Mouse (Mus musculus): ENCODE data around the gene Slc25a38. TPM values are rescaled to one million over a fixed set of nuclear protein-coding genes. Genes with fewer than 3 reads are reported as not detected.

The Slc25a38 gene
- polyA plus RNA-seq, 2 experiments: 26.0 to 31.9 TPM

DNA sequence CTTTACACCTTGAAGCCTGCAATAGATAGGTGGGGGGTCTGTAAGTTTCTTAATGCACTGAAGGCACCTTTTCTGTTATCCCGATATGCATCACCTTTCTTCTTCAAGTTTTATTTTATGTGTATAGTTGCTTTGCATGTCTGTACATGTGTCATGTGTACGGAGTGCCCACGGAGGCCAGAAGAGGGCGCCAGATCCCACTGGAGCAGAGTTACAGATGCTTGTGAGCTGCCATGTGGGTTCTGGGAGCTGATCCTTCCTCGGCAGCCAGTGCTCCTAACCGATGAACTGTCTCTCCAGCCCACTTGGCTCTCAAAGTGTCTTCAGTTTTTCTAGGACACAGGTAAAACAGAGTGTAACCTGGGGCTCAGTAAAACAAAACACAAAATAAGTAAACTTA is 28.9 kb upstream of the Slc25a38 start:
- H3K4me1 ChIP-seq (ENCODE audit: control insufficient read depth, insufficient read depth, low read length): no peaks in the 10 kb centered on the region
- H3K9ac ChIP-seq (ENCODE audit: low read depth, low read length, severe bottlenecking): no peak overlapping the region
- ATAC-seq (ENCODE audit: low FRiP score, low read depth) (no peak), DNase-seq (ENCODE audit: low spot score) (no peak)
- H3K4me3 ChIP-seq (replicated peaks; ENCODE audit: low read length): no peak overlapping the region
- no peaks in the 10 kb centered on the region for H3K36me3 ChIP-seq (ENCODE audit: control insufficient read depth, insufficient read depth, low read length)
- no peaks in the 10 kb centered on the region for H3K9me3 ChIP-seq (ENCODE audit: control insufficient read depth, low read length)
- H3K4me2 ChIP-seq (replicated peaks; ENCODE audit: low read depth, low read length, severe bottlenecking): no peak overlapping the region
- no peak overlapping the region for H3K27ac ChIP-seq (replicated peaks; ENCODE audit: low read depth, low read length)
- 72% methylated on average over 6 of the region's 6 CpGs for WGBS
- H3K27me3 ChIP-seq (ENCODE audit: control insufficient read depth, insufficient read depth, low read length): no peaks in the 10 kb centered on the region
- TF ChIP-seq POLR2A (IDR thresholded peaks at IDR 0.05; ENCODE audit: borderline replicate concordance, extremely low read depth, insufficient read depth, insufficient read length): no peak

DNA sequence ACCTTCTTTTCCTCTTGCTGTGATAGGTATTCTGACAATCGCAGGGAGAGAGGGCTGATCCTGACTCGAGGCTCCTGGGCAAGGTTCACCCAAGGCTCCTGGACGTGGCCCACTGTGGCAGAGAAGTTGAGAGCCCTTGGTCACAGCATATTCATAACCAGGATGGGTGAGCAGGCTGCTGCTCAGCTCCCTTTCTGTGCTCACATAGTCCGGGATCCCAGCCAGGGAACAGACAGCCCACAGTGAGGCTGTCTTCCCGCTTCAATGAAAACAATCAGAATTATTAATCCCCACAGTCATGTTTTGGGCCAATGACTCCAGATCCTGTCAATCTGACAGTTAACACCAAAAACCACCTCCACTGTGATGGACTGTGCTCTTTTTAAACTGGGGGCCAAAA is 28.2 kb upstream of the Slc25a38 start:
- H3K4me2 ChIP-seq (replicated peaks; ENCODE audit: low read depth, low read length, severe bottlenecking): no peak overlapping the region
- no peaks in the 10 kb centered on the region for H3K9me3 ChIP-seq (ENCODE audit: control insufficient read depth, low read length)
- H3K4me3 ChIP-seq (replicated peaks; ENCODE audit: low read length): no peak overlapping the region
- no peaks in the 10 kb centered on the region for H3K36me3 ChIP-seq (ENCODE audit: control insufficient read depth, insufficient read depth, low read length)
- no peak overlapping the region for H3K9ac ChIP-seq (ENCODE audit: low read depth, low read length, severe bottlenecking)
- H3K27me3 ChIP-seq (ENCODE audit: control insufficient read depth, insufficient read depth, low read length): no peaks in the 10 kb centered on the region
- DNase-seq (ENCODE audit: low spot score): no peak
- 70% methylated on average over 5 of the region's 5 CpGs for WGBS
- no peak for TF ChIP-seq POLR2A (IDR thresholded peaks at IDR 0.05; ENCODE audit: borderline replicate concordance, extremely low read depth, insufficient read depth, insufficient read length)
- no peak for ATAC-seq (ENCODE audit: low FRiP score, low read depth)
- H3K4me1 ChIP-seq (ENCODE audit: control insufficient read depth, insufficient read depth, low read length): no peaks in the 10 kb centered on the region
- H3K27ac ChIP-seq (replicated peaks; ENCODE audit: low read depth, low read length): no peak overlapping the region

DNA sequence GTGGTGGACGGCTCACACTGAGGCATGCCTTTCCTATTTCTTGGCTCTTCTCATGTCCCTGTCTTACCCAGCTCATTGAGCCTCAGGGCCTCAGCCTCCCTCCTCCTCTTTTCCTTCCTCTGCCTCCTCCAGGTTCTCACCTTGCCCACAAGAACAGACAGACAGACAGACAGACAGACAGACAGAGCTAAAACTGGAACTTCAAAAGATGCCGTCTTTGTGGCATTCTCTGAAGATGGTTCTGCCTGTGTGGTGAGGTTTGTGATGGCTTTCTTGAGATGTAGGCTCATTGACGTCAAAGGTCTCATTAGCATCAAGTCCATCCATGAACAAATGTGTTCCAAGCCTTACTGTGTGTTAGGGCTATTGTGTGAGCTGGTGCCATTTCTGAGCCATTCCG is 27.5 kb upstream of the Slc25a38 start:
- ATAC-seq (ENCODE audit: low FRiP score, low read depth) (no peak), DNase-seq (ENCODE audit: low spot score) (no peak)
- Histone ChIP-seq H3K4me3 (replicated peaks; ENCODE audit: low read length) (no peak overlapping the region), H3K27ac (replicated peaks; ENCODE audit: low read depth, low read length) (no peak overlapping the region), H3K27me3 (ENCODE audit: control insufficient read depth, insufficient read depth, low read length) (no peaks in the 10 kb centered on the region), H3K36me3 (ENCODE audit: control insufficient read depth, insufficient read depth, low read length) (no peaks in the 10 kb centered on the region), H3K9ac (ENCODE audit: low read depth, low read length, severe bottlenecking) (no peak overlapping the region), H3K4me1 (ENCODE audit: control insufficient read depth, insufficient read depth, low read length) (no peaks in the 10 kb centered on the region), H3K4me2 (replicated peaks; ENCODE audit: low read depth, low read length, severe bottlenecking) (no peak overlapping the region), H3K9me3 (ENCODE audit: control insufficient read depth, low read length) (no peaks in the 10 kb centered on the region)
- no peak for TF ChIP-seq POLR2A (IDR thresholded peaks at IDR 0.05; ENCODE audit: borderline replicate concordance, extremely low read depth, insufficient read depth, insufficient read length)
- 77% methylated on average over 4 of the region's 4 CpGs for WGBS

DNA sequence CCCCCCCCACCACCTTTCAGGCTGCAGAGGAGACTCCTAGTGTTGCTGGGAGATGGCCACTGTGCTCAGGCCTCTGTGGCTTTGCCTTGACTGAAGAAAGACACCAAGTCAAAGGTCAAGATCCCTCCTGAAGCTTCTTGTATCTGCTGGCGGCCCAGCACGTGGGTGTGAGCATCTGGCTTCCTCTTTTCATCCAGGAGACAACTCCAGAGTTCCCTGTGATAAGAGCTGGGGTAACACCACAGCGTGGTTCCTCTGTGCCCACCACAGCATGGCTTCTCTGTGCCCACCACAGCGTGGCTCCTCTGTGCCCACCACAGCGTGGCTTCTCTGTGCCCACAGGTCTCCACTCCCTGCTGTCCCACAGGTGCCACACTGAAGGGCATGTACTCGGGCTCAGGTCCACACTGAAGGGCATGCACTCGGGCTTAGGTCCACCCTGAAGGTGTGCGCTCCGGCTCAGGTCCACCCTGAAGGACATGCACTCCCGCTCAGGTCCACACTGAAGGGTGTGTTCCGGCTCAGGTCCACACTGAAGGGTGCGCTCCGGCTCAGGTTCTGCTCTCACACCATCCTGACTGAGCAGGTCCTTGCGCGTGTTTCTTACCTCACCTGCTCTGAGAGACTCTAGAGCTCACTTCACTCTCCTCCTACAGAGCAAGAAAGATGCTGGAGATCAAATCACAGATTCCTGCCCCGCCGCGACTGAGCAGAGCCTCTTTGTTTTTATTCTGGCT is 26.8 kb upstream of the Slc25a38 start:
- Histone ChIP-seq H3K4me3 (replicated peaks; ENCODE audit: low read length) (no peak overlapping the region), H3K27ac (replicated peaks; ENCODE audit: low read depth, low read length) (no peak overlapping the region), H3K4me1 (ENCODE audit: control insufficient read depth, insufficient read depth, low read length) (no peaks in the 10 kb centered on the region), H3K36me3 (ENCODE audit: control insufficient read depth, insufficient read depth, low read length) (no peaks in the 10 kb centered on the region), H3K4me2 (replicated peaks; ENCODE audit: low read depth, low read length, severe bottlenecking) (no peak overlapping the region), H3K9me3 (ENCODE audit: control insufficient read depth, low read length) (no peaks in the 10 kb centered on the region), H3K9ac (ENCODE audit: low read depth, low read length, severe bottlenecking) (no peak overlapping the region), H3K27me3 (ENCODE audit: control insufficient read depth, insufficient read depth, low read length) (no peaks in the 10 kb centered on the region)
- no peak for TF ChIP-seq POLR2A (IDR thresholded peaks at IDR 0.05; ENCODE audit: borderline replicate concordance, extremely low read depth, insufficient read depth, insufficient read length)
- no peak for DNase-seq (ENCODE audit: low spot score)
- ATAC-seq (ENCODE audit: low FRiP score, low read depth): no peak
- 85% methylated on average over 18 of the region's 18 CpGs for WGBS

- Histone ChIP-seq H3K4me2 (replicated peaks; ENCODE audit: low read depth, low read length, severe bottlenecking) (no peak overlapping the region), H3K27ac (replicated peaks; ENCODE audit: low read depth, low read length) (no peak overlapping the region), H3K9ac (ENCODE audit: low read depth, low read length, severe bottlenecking) (no peak overlapping the region), H3K27me3 (ENCODE audit: control insufficient read depth, insufficient read depth, low read length) (no peaks in the 10 kb centered on the region), H3K9me3 (ENCODE audit: control insufficient read depth, low read length) (no peaks in the 10 kb centered on the region), H3K4me1 (ENCODE audit: control insufficient read depth, insufficient read depth, low read length) (no peaks in the 10 kb centered on the region), H3K36me3 (ENCODE audit: control insufficient read depth, insufficient read depth, low read length) (no peaks in the 10 kb centered on the region), H3K4me3 (replicated peaks; ENCODE audit: low read length) (no peak overlapping the region)
- whole genome bisulfite sequencing: 81% methylated on average over 9 of the region's 9 CpGs
- no peak for TF ChIP-seq POLR2A (IDR thresholded peaks at IDR 0.05; ENCODE audit: borderline replicate concordance, extremely low read depth, insufficient read depth, insufficient read length)
- ATAC-seq (ENCODE audit: low FRiP score, low read depth) (no peak), DNase-seq (ENCODE audit: low spot score) (no peak)
Measured at GRCm38 (mm10) chr9:120084406-120084805, 25.8 kb upstream of the Slc25a38 start.

Data from limb, embryonic 14.5 days (tissue).